8 mouse cellular contexts compared by ENCODE assay signal in genomic region chr9:96438334-96438871, GRCm38 (mm10). TPM values are rescaled to one million over a fixed set of nuclear protein-coding genes. Genes with fewer than 3 reads are reported as not detected.
DNase-seq lines count a peak whose midpoint lies in the region.

No protein-coding gene starts in this region.

- peaks cover 76% of the 10 kb centered on the region for H3K27me3 ChIP-seq in megakaryocyte, embryonic 14.5 days (replicated peaks)
- H3K27me3 ChIP-seq in splenic B cell, adult 2 months (ENCODE audit: control insufficient read depth, insufficient read depth, low read length, poor library complexity, severe bottlenecking): no peaks in the 10 kb centered on the region

- peak; percentile 17 for DNase-seq in kidney, adult 9 months
- DNase-seq in kidney, adult 8-10 months: no peak
- DNase-seq in cerebellum, adult 11-12 months: peak; percentile 22
- peak; percentile 37 for DNase-seq in gastrocnemius, postnatal 10 days
- peak; percentile 65 for DNase-seq in kidney, postnatal 10 days
- peak; percentile 46 for DNase-seq in splenic B cell, adult 2 months (ENCODE audit: low read depth, low spot score)
- DNase-seq in right cerebral cortex, postnatal 10 days (ENCODE audit: low spot score in 2 of 2): no peak

- H3K4me3 ChIP-seq in megakaryocyte, embryonic 14.5 days (replicated peaks): peak overlapping the region; percentile 92

- no peaks in the 10 kb centered on the region for H3K9me3 ChIP-seq in megakaryocyte, embryonic 14.5 days

- H3K4me1 ChIP-seq in megakaryocyte, embryonic 14.5 days: peaks cover 39% of the 10 kb centered on the region

- H3K36me3 ChIP-seq in megakaryocyte, embryonic 14.5 days (replicated peaks; ENCODE audit: low read length): no peaks in the 10 kb centered on the region
- H3K36me3 ChIP-seq in splenic B cell, adult 2 months (ENCODE audit: control insufficient read depth, insufficient read depth, low read length, poor library complexity, severe bottlenecking): no peaks in the 10 kb centered on the region

RNA-seq across cellular contexts. Expression of gene Rnf7, which starts 40.1 kb away (rescaled TPM):
- 10 to 100 TPM; 75.8 to 85.4 TPM for total RNA-seq in gastrocnemius, postnatal 10 days (2021)
- polyA plus RNA-seq in megakaryocyte, embryonic 14.5 days (2012; ENCODE audit: insufficient read depth, low replicate concordance): 11.8 and 33.1 TPM in 2 replicates

Comparison
In these comparisons a context has a peak if more than half of its experiments do, and no peak if none do; other contexts are left out.
1. DNase-seq: peak in kidney, adult 9 months (single experiment), cerebellum, adult 11-12 months (single experiment), gastrocnemius, postnatal 10 days (single experiment), kidney, postnatal 10 days (single experiment) and splenic B cell, adult 2 months (single experiment); none in kidney, adult 8-10 months (0 of 2) and right cerebral cortex, postnatal 10 days (0 of 2).